Mouse (Mus musculus): ENCODE results near the gene Inpp4a. TPM values are rescaled to one million over a fixed set of nuclear protein-coding genes. Genes with fewer than 3 reads are reported as not detected.
A peak's percentile ranks its signal among the peaks of the same experiment; 100 is the strongest.

Inpp4a gene
- total RNA-seq, 1 experiment = 4.0 TPM

DNA sequence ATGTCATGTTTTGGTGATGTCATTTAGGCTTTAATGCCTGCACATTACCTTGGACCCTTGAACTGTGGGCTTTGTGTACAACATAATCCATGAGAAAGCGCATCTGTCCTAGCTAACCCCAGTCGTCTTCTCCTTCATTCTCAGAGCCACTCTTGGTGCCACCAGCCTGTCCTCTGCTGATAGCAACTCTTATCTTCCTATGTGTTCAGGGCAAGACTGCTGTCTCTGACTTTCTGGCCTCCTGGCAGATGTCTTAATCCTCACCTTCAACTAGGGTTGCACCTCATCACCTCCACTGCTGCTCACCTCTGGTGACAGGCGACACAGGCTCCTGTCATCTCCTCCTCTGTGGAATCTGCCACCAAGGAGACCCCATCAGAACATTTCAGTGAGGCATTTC is 136.8 kb downstream of the Inpp4a start:
- H3K36me3 ChIP-seq (ENCODE audit: control insufficient read depth, insufficient read depth, low read length, poor library complexity, severe bottlenecking) = peaks cover 30% of the 10 kb centered on the region
- TF ChIP-seq ZNF384 (IDR thresholded peaks at IDR 0.05; ENCODE audit: low read depth, low read length) = no peak
- no peak for TF ChIP-seq HCFC1 (IDR thresholded peaks at IDR 0.05; ENCODE audit: borderline replicate concordance, insufficient read depth, low read length)
- no peak for TF ChIP-seq CHD2 (IDR thresholded peaks at IDR 0.05; ENCODE audit: low read depth, low read length)
- no peak for TF ChIP-seq MAFK (IDR thresholded peaks at IDR 0.05; ENCODE audit: insufficient read depth, low read depth, low read length)
- no peak for TF ChIP-seq ZC3H11A (IDR thresholded peaks at IDR 0.05; ENCODE audit: borderline replicate concordance, low read depth, low read length)
- no peak overlapping the region for H3K9ac ChIP-seq (ENCODE audit: insufficient read depth, low read depth, low read length, poor library complexity, severe bottlenecking)
- in situ Hi-C loops (cut with MboI; ENCODE audit: low sequenced_read_pairs in 2 of 2, unreplicated experiment in 2 of 2) = no loop called here
- H3K4me1 ChIP-seq (ENCODE audit: control insufficient read depth in 2 of 2, insufficient read depth in 2 of 2, low read length in 2 of 2, poor library complexity in 1 of 2) = no peaks in the 10 kb centered on the region
- no peaks in the 10 kb centered on the region for H3K9me3 ChIP-seq (ENCODE audit: control insufficient read depth, insufficient read depth, low read depth, low read length)
- H3K4me3 ChIP-seq (ENCODE audit: insufficient read depth in 1 of 2, low read depth in 1 of 2, low read length in 2 of 2, poor library complexity in 1 of 2, severe bottlenecking in 1 of 2) = no peak overlapping the region
- H3K27ac ChIP-seq (ENCODE audit: insufficient read depth, low read depth, low read length, poor library complexity, severe bottlenecking) = no peak overlapping the region
- DNase-seq (ENCODE audit: low read depth, low spot score) = no peak

DNA sequence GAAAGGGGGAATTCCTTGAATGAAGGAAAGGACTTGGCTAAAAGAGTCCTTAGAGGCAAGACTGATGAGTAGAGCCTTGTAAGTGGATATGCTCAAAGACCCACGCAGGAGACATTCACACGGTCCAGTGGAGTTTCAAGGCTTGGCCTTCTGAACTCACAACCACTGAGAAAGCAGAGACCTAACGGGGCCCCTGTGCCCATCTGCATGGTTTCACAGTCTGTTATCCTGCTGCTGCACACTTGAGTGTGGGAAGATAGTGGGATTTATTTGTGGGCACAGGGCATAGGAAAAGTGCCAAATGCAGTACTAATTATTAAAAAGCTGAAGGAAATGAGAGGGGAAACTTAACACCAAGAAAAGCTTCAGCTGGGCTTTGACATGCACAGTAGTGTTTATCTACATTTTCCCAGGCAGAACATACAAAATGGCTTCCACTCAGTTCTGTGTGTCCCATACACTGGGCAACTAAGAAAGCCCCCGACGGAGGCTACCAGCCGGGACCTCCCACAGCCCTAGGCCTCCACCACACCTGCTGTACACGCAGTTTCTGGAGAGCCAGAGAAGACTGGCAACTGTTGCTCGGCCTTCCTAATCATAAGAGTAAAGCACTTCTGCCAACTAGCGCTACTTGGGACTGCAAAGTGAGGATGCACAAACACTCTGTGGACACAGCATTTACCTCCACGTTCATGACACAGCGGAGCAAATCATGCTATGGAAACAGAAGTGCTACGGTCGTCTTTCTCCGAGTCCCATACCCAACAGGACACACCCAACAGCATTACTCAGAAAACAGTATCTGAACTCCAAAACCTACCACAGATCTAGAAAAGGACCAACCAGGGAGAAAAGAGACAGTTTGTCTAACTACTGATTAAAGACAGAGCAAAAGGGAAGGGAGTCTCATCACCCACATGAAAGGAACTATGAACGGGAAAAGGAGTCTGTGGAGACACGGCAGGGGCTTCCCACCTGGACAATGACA is 143.5 kb downstream of the Inpp4a start:
- no peak overlapping the region for H3K9ac ChIP-seq (ENCODE audit: insufficient read depth, low read depth, low read length, poor library complexity, severe bottlenecking)
- no peak for DNase-seq (ENCODE audit: low read depth, low spot score)
- TF ChIP-seq ZNF384 (IDR thresholded peaks at IDR 0.05; ENCODE audit: low read depth, low read length) (no peak), MAFK (IDR thresholded peaks at IDR 0.05; ENCODE audit: insufficient read depth, low read depth, low read length) (no peak), CHD2 (IDR thresholded peaks at IDR 0.05; ENCODE audit: low read depth, low read length) (no peak), HCFC1 (IDR thresholded peaks at IDR 0.05; ENCODE audit: borderline replicate concordance, insufficient read depth, low read length) (no peak), ZC3H11A (IDR thresholded peaks at IDR 0.05; ENCODE audit: borderline replicate concordance, low read depth, low read length) (no peak)
- H3K4me1 ChIP-seq (ENCODE audit: control insufficient read depth in 2 of 2, insufficient read depth in 2 of 2, low read length in 2 of 2, poor library complexity in 1 of 2) = no peaks in the 10 kb centered on the region
- peaks cover 10% of the 10 kb centered on the region; the same call in 1 of the 2 replicates for H3K36me3 ChIP-seq (ENCODE audit: control insufficient read depth, insufficient read depth, low read length, poor library complexity, severe bottlenecking)
- in situ Hi-C loops (cut with MboI; ENCODE audit: low sequenced_read_pairs in 2 of 2, unreplicated experiment in 2 of 2) = no loop called here
- H3K4me3 ChIP-seq (ENCODE audit: insufficient read depth in 1 of 2, low read depth in 1 of 2, low read length in 2 of 2, poor library complexity in 1 of 2, severe bottlenecking in 1 of 2) = no peak overlapping the region
- no peak overlapping the region for H3K27ac ChIP-seq (ENCODE audit: insufficient read depth, low read depth, low read length, poor library complexity, severe bottlenecking)
- no peaks in the 10 kb centered on the region for H3K9me3 ChIP-seq (ENCODE audit: control insufficient read depth, insufficient read depth, low read depth, low read length)

DNA sequence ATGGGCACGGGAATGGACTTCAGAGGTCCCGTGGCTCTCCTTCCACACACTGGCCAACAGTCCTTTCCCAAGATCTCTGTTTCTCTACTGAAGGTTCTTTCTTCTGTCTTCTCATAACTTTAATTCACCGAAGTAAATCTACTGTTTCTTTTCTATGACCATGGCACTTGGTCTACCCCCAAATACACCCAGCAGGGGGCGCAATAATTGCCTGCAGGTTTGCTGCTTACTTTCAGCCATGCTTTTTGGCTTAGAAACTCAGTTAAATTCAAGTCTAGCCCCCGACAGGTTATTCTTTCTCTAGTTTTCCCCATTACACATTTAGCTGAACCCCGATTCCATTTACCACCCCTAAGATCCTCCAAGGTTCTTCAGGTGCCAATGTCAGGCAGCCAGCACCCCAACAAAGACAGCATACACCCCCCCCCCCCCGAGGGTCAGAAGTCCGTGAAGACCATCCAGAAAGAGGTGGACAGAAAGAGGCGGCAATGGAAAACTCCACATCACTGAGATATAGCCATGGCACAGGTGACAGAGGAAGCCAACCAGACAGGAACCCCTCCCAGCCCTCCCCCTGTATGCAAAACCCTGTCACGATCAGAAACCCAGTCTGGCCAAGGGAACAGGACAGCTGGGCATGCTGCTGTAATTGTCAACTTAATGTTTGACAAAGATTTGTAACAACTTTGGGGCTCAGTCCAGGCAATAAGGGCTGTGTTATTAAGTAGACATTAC is 148.9 kb downstream of the Inpp4a start:
- Histone ChIP-seq H3K27ac (ENCODE audit: insufficient read depth, low read depth, low read length, poor library complexity, severe bottlenecking) (no peak overlapping the region), H3K36me3 (ENCODE audit: control insufficient read depth, insufficient read depth, low read length, poor library complexity, severe bottlenecking) (no peaks in the 10 kb centered on the region; the same call in 1 of the 2 replicates), H3K9me3 (ENCODE audit: control insufficient read depth, insufficient read depth, low read depth, low read length) (no peaks in the 10 kb centered on the region), H3K4me1 (ENCODE audit: control insufficient read depth in 2 of 2, insufficient read depth in 2 of 2, low read length in 2 of 2, poor library complexity in 1 of 2) (no peaks in the 10 kb centered on the region), H3K4me3 (ENCODE audit: insufficient read depth in 1 of 2, low read depth in 1 of 2, low read length in 2 of 2, poor library complexity in 1 of 2, severe bottlenecking in 1 of 2) (no peak overlapping the region), H3K9ac (ENCODE audit: insufficient read depth, low read depth, low read length, poor library complexity, severe bottlenecking) (no peak overlapping the region)
- DNase-seq (ENCODE audit: low read depth, low spot score) = peak; percentile 37
- in situ Hi-C loops (cut with MboI; ENCODE audit: low sequenced_read_pairs in 2 of 2, unreplicated experiment in 2 of 2) = no loop called here
- TF ChIP-seq ZC3H11A (IDR thresholded peaks at IDR 0.05; ENCODE audit: borderline replicate concordance, low read depth, low read length) (peak; percentile 44; the same call in 1 of the 2 replicates), HCFC1 (IDR thresholded peaks at IDR 0.05; ENCODE audit: borderline replicate concordance, insufficient read depth, low read length) (no peak), ZNF384 (IDR thresholded peaks at IDR 0.05; ENCODE audit: low read depth, low read length) (no peak), MAFK (IDR thresholded peaks at IDR 0.05; ENCODE audit: insufficient read depth, low read depth, low read length) (no peak), CHD2 (IDR thresholded peaks at IDR 0.05; ENCODE audit: low read depth, low read length) (no peak)

DNA sequence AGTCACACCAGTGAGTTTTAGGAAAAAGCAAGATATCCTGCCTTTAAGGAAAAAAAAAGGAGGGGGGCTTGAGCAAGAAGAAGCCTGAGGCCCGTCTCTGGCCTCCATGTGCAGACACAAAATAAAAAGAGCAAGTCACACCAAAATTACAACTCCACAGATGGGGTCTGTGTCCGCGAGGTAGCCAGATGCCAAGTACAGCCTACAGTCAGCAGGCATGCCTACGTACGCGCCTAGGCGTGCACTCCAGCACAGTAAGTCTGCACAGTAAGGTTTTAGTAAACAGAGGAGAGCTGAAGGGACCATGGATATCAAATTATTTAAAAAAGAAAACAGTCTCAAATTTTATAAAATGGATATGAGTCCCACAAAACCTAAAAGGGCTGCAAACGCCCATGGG is 151.6 kb downstream of the Inpp4a start:
- in situ Hi-C loops (cut with MboI; ENCODE audit: low sequenced_read_pairs in 2 of 2, unreplicated experiment in 2 of 2) = loop anchor here in 1 of 2 experiments (25.0 kb wide), 1 partner anchor 186 kb away; no protein-coding TSS in a partner anchor
- no peak for DNase-seq (ENCODE audit: low read depth, low spot score)

More for the DNA sequence above, 151.6 kb downstream of the Inpp4a start:
- Histone ChIP-seq H3K9ac (ENCODE audit: insufficient read depth, low read depth, low read length, poor library complexity, severe bottlenecking) (no peak overlapping the region), H3K4me1 (ENCODE audit: control insufficient read depth in 2 of 2, insufficient read depth in 2 of 2, low read length in 2 of 2, poor library complexity in 1 of 2) (no peaks in the 10 kb centered on the region), H3K36me3 (ENCODE audit: control insufficient read depth, insufficient read depth, low read length, poor library complexity, severe bottlenecking) (no peaks in the 10 kb centered on the region; the same call in 1 of the 2 replicates), H3K9me3 (ENCODE audit: control insufficient read depth, insufficient read depth, low read depth, low read length) (no peaks in the 10 kb centered on the region), H3K27ac (ENCODE audit: insufficient read depth, low read depth, low read length, poor library complexity, severe bottlenecking) (no peak overlapping the region), H3K4me3 (ENCODE audit: insufficient read depth in 1 of 2, low read depth in 1 of 2, low read length in 2 of 2, poor library complexity in 1 of 2, severe bottlenecking in 1 of 2) (no peak overlapping the region)
- TF ChIP-seq ZC3H11A (IDR thresholded peaks at IDR 0.05; ENCODE audit: borderline replicate concordance, low read depth, low read length) = no peak
- no peak for TF ChIP-seq ZNF384 (IDR thresholded peaks at IDR 0.05; ENCODE audit: low read depth, low read length)
- TF ChIP-seq MAFK (IDR thresholded peaks at IDR 0.05; ENCODE audit: insufficient read depth, low read depth, low read length) = no peak
- TF ChIP-seq HCFC1 (IDR thresholded peaks at IDR 0.05; ENCODE audit: borderline replicate concordance, insufficient read depth, low read length) = no peak
- no peak for TF ChIP-seq CHD2 (IDR thresholded peaks at IDR 0.05; ENCODE audit: low read depth, low read length)
